Mouse (Mus musculus) embryo, embryonic 11.5 days (tissue): ENCODE measurements around the gene Ppfia4.

Experiments used
- DNase-seq: peaks from one replicate; pipeline ENCODE4 v3.0.0-alpha.2; 2012; ENCODE audit warnings: low read depth, low spot score

Ppfia4 gene

GRCm38 (mm10) chr1:134332770-134333271 lies at the start of gene Ppfia4:
Gene Ppfia4, minus strand, starts transcription at chr1:134332928.
- DNase-seq = no peak

- no peak for DNase-seq
Measured at GRCm38 (mm10) chr1:134381795-134382625, 49.3 kb upstream of the Ppfia4 start.

GRCm38 (mm10) chr1:134381051-134381450 lies 48.3 kb upstream of the Ppfia4 start:
- no peak for DNase-seq

GRCm38 (mm10) chr1:134374124-134374523 lies 41.4 kb upstream of the Ppfia4 start:
- DNase-seq = no peak

GRCm38 (mm10) chr1:134368777-134369337 lies 36.1 kb upstream of the Ppfia4 start:
- peak; percentile 27 for DNase-seq

- DNase-seq = no peak
Measured at GRCm38 (mm10) chr1:134365491-134365890, 32.8 kb upstream of the Ppfia4 start.

GRCm38 (mm10) chr1:134363194-134363593 lies 30.5 kb upstream of the Ppfia4 start:
- DNase-seq = no peak

- DNase-seq = peak; percentile 91
Measured at GRCm38 (mm10) chr1:134361857-134362212, 29.1 kb upstream of the Ppfia4 start, which contains the start of gene Tmem183a. Gene Tmem183a, minus strand, starts transcription at chr1:134361979.

GRCm38 (mm10) chr1:134361195-134361856 lies 28.6 kb upstream of the Ppfia4 start:
- DNase-seq = no peak

- DNase-seq = no peak
Measured at GRCm38 (mm10) chr1:134360656-134361055, 27.9 kb upstream of the Ppfia4 start.

- no peak for DNase-seq
Measured at GRCm38 (mm10) chr1:134357461-134357860, 24.7 kb upstream of the Ppfia4 start.

GRCm38 (mm10) chr1:134353326-134353725 lies 20.6 kb upstream of the Ppfia4 start:
- no peak for DNase-seq

GRCm38 (mm10) chr1:134347791-134348190 lies 15.1 kb upstream of the Ppfia4 start:
- no peak for DNase-seq

- DNase-seq = no peak
Measured at GRCm38 (mm10) chr1:134345075-134345474, 12.3 kb upstream of the Ppfia4 start.

- DNase-seq = peak; percentile 83
Measured at GRCm38 (mm10) chr1:134344005-134344950, 11.6 kb upstream of the Ppfia4 start.

- no peak for DNase-seq
Measured at GRCm38 (mm10) chr1:134343567-134343966, 10.8 kb upstream of the Ppfia4 start.

- no peak for DNase-seq
Measured at GRCm38 (mm10) chr1:134342781-134343310, 10.1 kb upstream of the Ppfia4 start.

- no peak for DNase-seq
Measured at GRCm38 (mm10) chr1:134342278-134342664, 9.5 kb upstream of the Ppfia4 start.

GRCm38 (mm10) chr1:134341641-134342277 lies 9.0 kb upstream of the Ppfia4 start:
- no peak for DNase-seq
